Mouse (Mus musculus) large intestine, adult 2 months (tissue): Measurements from ENCODE around the gene Dnajc5. TPM values are rescaled to one million over a fixed set of nuclear protein-coding genes. Genes with fewer than 3 reads are reported as not detected.

Experiments used
- DNase-seq: peaks from one replicate; pipeline ENCODE4 v3.0.0-alpha.2; 2012; ENCODE audit warnings: low read depth, low spot score
- WGBS: fragments of 180-500 bp; shearing (Covaris S2); methylation state at CpG from one replicate; pipeline ENCODE4 v1.1.7; 2018; 5-methylcytosine and 5-hydroxymethylcytosine counted together
- polyA plus RNA-seq: library from polyadenylated mRNA; depleted of rRNA; stranded (reverse); fragments of >200 nt; gene quantifications from 2 replicates; pipeline ENCODE4 v1.2.3, GENCODE M21; 2012

The Dnajc5 gene
- polyA plus RNA-seq, 1 experiment, result 38.0 TPM

DNA sequence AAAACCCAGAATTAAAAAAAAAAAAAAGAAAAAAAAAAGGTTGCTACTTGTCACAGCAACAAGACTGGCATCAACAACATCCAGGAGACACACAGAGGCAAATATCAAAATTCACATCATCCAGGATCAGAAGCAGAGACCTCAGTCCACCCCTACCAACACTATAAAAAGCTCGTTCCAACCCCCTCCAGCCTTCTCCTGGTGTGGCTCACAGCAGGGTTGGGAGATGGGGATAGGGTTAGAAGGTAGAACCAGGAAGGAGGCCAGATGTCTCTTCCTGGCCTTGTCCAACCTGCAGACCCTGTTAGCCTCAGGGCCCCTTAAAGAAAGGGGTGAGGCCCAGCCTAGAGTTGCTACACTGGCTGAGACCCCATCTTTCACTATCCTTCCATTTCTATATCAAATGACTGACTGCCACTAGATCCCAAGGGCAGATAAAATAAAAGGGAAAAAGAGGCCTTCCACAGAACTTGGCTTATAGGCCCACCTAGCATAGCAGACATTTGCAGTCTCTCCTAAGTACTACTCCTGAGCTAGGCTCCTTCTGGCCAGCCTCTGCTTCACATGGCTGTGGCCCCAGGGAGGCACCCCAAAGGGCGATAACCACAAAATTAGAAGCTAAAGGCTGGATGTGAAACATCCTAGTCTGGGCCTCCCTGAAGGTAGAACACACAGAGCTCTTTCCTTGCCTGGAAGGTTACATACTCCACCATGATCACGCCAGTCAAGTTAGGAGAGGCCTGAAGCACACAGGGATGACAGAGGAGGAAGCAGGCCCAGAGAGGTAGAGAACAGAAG is 63.4 kb downstream of the Dnajc5 start:
- DNase-seq, result no peak
- 84% methylated on average over 3 of the region's 3 CpGs for WGBS

DNA sequence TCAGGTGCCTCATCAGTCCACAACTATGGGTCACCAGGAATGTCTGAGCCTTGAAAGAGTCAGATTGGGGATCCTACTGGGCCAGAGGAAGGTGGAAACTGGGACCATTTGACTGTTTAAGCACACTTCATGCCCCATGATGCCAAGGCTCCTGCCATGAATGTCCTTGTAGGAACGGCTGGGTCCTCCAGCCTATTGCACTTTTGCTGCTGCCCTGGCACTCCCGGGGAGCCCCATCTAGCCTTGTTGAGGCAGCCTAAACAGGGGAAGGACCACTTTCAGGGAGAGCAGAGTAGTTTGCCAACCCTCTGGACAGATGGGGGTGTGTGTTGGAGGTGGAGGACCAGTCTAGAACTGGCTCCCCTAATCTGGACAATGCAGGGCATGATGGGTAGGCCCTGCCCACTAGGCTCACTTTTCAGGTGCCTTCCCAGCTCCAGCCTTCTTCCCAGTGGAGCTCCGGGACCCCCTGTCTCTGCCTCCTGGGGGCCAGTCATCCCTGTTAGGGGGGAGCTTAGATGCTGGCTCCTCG is 64.2 kb downstream of the Dnajc5 start, which contains the start of gene Uckl1:
Gene Uckl1 (minus strand): TSS at position 482 of the 532 bp plus-strand sequence.
- no peak for DNase-seq

GRCm38 (mm10) chr2:181585506-181585905 is 65.2 kb downstream of the Dnajc5 start:
- 90% methylated on average over 5 of the region's 5 CpGs for WGBS
- no peak for DNase-seq

More for the DNA sequence above, 64.2 kb downstream of the Dnajc5 start, which contains the start of gene Uckl1:
- WGBS, result 89% methylated on average over 4 of the region's 4 CpGs

DNA sequence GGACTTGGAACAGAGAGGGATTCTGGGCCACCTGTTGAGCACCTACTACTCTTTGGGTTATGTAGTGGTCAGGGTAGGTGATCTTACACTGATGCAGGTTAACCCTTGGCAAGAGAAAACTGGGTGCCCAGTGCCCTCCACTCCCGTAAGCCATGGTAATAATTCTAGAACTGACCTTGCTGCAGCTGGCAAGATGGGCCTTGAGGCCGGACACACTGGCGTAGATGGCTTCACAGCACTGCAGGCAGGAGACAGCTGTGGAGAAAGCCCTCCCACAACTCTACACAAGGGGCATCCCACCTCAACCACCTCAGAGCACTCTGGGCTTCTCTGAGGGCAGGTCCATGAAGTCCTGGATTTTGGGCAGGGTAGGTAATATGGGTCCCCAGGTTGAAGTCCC is 65.8 kb downstream of the Dnajc5 start:
- DNase-seq, result no peak
- 94% methylated on average over 3 of the region's 3 CpGs for WGBS

GRCm38 (mm10) chr2:181587796-181588195 is 67.5 kb downstream of the Dnajc5 start:
- no peak for DNase-seq

DNA sequence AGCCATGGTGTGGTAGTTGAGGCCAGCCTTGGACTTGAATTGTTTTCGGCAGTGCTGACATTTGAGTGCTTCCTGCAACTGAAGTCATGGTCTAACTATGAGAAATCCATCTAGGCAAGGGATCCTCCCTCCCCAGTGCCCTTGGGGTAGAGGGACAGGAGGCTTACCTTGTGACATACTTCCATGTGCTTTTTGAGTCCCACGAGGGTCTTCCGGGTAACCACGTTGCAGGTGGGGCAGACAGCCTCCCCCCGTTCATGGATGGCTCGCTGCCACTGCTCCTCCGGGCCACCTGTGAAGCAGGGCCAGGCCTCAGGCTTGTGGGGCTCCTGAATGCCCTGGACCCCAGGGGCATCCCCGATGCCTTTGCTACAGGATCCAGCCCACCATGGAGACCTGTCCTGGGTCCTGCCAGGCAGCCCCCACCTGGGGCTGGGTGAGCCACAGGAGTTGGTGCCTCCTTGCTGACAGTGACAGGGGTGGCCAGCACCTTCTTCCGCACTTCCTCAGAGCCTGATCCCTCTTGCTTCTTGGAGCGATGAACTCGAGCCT is 68.0 kb downstream of the Dnajc5 start:
- no peak for DNase-seq
- WGBS, result 91% methylated on average over 11 of the region's 11 CpGs

More at GRCm38 (mm10) chr2:181587796-181588195, 67.5 kb downstream of the Dnajc5 start:
- WGBS, result 80% methylated on average over 6 of the region's 6 CpGs

DNA sequence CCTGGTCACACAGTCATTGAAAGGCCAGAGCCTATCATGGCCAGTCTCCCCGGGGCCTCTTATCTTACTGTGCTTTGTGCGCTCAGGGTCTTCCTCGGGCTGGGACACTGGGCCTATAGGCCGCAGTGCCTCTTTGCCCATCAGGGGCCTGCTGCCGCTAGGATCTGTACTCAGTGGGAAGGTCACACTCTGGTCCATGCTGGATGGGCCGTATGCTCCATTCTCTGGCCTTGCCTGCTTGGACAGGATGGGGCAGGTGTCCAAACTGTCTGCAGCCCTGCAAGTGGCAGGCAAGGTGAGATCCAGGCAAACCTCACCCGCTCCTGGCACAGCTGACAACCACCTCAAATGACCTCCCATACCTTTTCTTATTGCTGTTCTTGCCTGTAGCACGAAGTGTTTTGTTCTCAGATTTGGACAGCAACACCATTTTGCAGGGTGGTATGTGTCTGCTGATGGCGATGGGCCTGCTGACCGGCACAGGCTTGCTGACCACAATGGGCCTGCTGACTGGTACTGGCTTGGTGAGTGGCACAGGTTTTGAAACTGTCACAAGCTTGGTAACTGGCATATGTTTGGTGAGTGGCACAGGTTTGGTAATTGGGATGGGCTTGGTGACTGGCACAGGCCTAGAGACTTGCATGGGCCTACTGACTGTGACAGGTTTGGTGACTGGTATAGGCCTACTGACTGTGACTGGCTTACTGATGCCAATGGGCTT is 68.9 kb downstream of the Dnajc5 start:
- no peak for DNase-seq
- WGBS, result 94% methylated on average over 10 of the region's 10 CpGs

GRCm38 (mm10) chr2:181589732-181590105 is 69.4 kb downstream of the Dnajc5 start:
- WGBS, result 93% methylated on average over 9 of the region's 9 CpGs
- DNase-seq, result no peak

GRCm38 (mm10) chr2:181590471-181590870 is 70.2 kb downstream of the Dnajc5 start:
- WGBS, result 97% methylated on average over 5 of the region's 5 CpGs
- no peak for DNase-seq

DNA sequence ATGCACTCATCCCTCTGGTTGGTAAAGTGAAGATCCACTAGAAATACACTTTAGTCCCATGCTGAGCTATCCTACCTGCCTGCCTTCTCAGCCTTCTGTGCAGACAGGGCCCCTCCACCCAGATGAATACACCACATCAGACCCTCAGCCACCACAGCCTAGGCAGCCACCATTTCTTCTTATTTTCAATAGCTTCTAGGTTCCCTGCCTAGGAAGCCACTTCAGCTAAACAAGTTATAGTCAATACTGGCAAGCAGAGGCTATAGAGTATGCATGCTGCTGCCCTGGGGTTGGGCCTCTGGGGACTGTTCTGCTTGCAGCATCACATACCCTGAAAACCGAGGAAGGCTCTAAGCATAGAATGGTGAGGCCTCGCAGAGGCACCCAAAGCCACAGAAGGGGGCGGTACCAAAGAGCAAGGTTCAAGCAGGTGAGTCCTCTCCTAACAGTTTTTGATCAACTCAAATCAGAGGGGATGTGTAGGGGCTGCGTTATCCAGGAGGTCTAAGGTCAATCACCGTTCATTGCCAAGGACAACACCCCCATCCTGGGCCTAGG is 71.3 kb downstream of the Dnajc5 start, which contains the start of gene Prpf6:
Gene Prpf6 (plus strand): TSS at position 341 of the 558 bp plus-strand sequence.
- DNase-seq, result no peak
- WGBS, result 3% methylated on average over 5 of the region's 5 CpGs

GRCm38 (mm10) chr2:181592231-181593041 is 72.2 kb downstream of the Dnajc5 start, which contains the start of gene Zfp512b:
Zfp512b (minus strand) TSS chr2:181592803.
- whole genome bisulfite sequencing, result under 1% methylated on average over 90 of the region's 97 CpGs
- DNase-seq, result no peak

DNA sequence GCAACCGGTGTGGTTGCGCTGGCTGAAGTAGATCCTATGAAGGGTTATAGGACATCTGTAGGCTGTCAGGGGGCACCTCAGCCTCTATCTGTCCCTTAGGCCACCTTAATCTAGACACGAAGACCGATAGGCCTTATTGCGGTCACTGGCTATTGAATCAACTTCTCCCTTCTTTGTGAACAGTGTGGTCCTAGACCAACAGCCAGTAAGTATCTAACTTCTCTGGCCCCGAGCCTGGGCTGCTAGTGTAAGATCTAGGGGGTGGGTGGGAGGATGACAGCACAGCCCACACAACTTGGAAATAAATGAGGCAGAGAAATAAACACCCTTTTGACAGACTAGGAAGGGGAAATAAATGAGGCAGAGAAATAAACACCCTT is 72.7 kb downstream of the Dnajc5 start:
- DNase-seq, result no peak

GRCm38 (mm10) chr2:181593937-181594336 is 73.7 kb downstream of the Dnajc5 start:
- no peak for DNase-seq

More for the DNA sequence above, 72.7 kb downstream of the Dnajc5 start:
- WGBS, result 24% methylated on average over 6 of the region's 6 CpGs

- 66% methylated on average over 4 of the region's 4 CpGs for WGBS
- no peak for DNase-seq
Observed at GRCm38 (mm10) chr2:181594946-181595696, 74.8 kb downstream of the Dnajc5 start.

DNA sequence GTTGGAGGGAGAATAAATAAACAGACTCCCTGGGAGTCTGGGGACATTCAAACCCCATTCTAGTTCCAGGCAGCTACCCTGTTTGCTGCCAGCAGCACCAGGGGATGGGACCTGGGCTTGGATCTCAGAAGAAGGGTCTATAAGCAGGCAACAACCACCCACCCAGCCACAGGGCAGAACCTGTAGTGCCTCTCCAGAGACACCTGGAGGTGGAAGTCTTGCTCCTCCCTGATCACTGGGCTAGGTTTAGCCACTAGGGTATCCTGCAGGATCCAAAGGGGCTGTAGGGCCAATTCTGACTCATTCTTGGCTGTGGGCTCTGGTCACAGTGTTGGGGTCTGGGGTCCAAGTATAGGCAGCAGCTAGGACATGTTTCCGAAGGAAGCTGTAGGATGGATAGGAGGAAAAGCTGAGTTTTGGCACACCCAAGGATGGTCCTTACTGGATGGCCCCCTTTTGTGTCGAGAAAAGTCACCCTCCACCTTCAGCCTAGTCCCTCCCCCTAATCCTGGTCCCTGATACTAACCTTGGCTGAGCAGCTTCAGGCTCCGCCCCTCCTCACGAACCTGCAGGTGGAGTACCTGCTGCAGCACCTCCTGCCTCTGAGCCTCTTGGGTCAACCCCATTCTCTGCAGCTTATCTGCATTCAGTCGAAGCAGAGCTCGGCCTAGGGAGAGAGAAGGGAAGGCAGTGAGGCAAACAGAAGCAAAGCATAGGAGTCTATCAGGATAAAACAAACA is 76.1 kb downstream of the Dnajc5 start:
- 55% methylated on average over 6 of the region's 6 CpGs for WGBS
- DNase-seq, result no peak

GRCm38 (mm10) chr2:181597378-181598061 is 77.2 kb downstream of the Dnajc5 start:
- DNase-seq, result no peak
- 72% methylated on average over 7 of the region's 7 CpGs for WGBS
